Mouse (Mus musculus) hindbrain, postnatal 0 days (tissue): ENCODE results near the gene Apoc2. TPM values are rescaled to one million over a fixed set of nuclear protein-coding genes. Genes with fewer than 3 reads are reported as not detected.

Experiments used
- ATAC-seq: fragments of 200-750 bp; cut with Nextera tagmentation; 2 replicates; pipeline ENCODE4 v1.8.0; 2017; ENCODE audit warnings: mild to moderate bottlenecking, moderate TSS enrichment, moderate library complexity
- DNase-seq: peaks from one replicate; pipeline ENCODE4 v3.0.0-alpha.2; 2015; ENCODE audit warnings: low spot score
- H3K27ac ChIP-seq: fragments of 300-500 bp; sonication (generic); 2 replicates; pipeline ENCODE4 v1.5.1; 2014; ENCODE audit warnings: mild to moderate bottlenecking
- H3K27me3 ChIP-seq: fragments of 300-500 bp; sonication (generic); 2 replicates; pipeline ENCODE4 v1.6.1; 2014; ENCODE audit warnings: low read length, mixed read lengths; ENCODE audit not compliant: insufficient read depth
- H3K36me3 ChIP-seq: fragments of 300-500 bp; sonication (generic); 2 replicates; pipeline ENCODE4 v1.6.1; 2014; ENCODE audit warnings: low read length, mixed read lengths; ENCODE audit not compliant: insufficient read depth
- H3K4me1 ChIP-seq: fragments of 300-500 bp; sonication (generic); 2 replicates; pipeline ENCODE4 v1.6.1; 2014; ENCODE audit warnings: antibody characterized with exemption, low read length, mixed read lengths; ENCODE audit not compliant: insufficient read depth
- H3K4me2 ChIP-seq: fragments of 300-500 bp; sonication (generic); 2 replicates; pipeline ENCODE4 v1.6.1; 2014; ENCODE audit warnings: low read depth, mild to moderate bottlenecking, low read length, moderate library complexity, mixed read lengths
- H3K4me3 ChIP-seq: fragments of 300-500 bp; sonication (generic); 2 replicates; pipeline ENCODE4 v1.5.1; 2014; ENCODE audit warnings: low read length
- H3K9ac ChIP-seq: fragments of 300-500 bp; sonication (generic); replicated peaks from 2 replicates; pipeline ENCODE4 v1.6.1; 2014; ENCODE audit warnings: mild to moderate bottlenecking, low read length, moderate library complexity, mixed read lengths
- H3K9me3 ChIP-seq: fragments of 300-500 bp; sonication (generic); 2 replicates; pipeline ENCODE4 v1.6.1; 2016; ENCODE audit warnings: low read length, mixed read lengths
- CTCF ChIP-seq: IDR thresholded peaks from 2 replicates; pipeline ENCODE4 v1.5.1; 2016; ENCODE audit warnings: antibody characterized with exemption, control low read depth, low read depth
- WGBS: fragments of 180-500 bp; shearing (Covaris S2); extraction: QIAGEN DNeasy Blood & Tissue Kit; methylation state at CpG from one replicate; pipeline ENCODE4 v1.1.7; 2014; 5-methylcytosine and 5-hydroxymethylcytosine counted together
- polyA plus RNA-seq: library from polyadenylated mRNA; unstranded; fragments of >200 nt; fragmentation: Nextera tagmentation; extraction: Ambion mirVana; gene quantifications from 2 replicates; pipeline ENCODE4 v1.2.1, GENCODE M21; 2015
- total RNA-seq: library from RNA; depleted of rRNA; stranded (reverse); fragments of >200 nt; gene quantifications from 2 replicates; pipeline ENCODE4 v1.2.3, GENCODE M21; 2014

The Apoc2 gene
- total and polyA plus RNA-seq, 2 experiments from 2014 or later, result 0.38 TPM; not detected in 1

GRCm38 (mm10) chr7:19663940-19664339 lies 13.8 kb downstream of the Apoc2 start:
- no peak overlapping the region; the same call in 1 of the 2 replicates for H3K27ac ChIP-seq
- peak overlapping the region; percentile 98 for H3K9ac ChIP-seq
- H3K4me3 ChIP-seq, result peak overlapping the region; percentile 100
- ATAC-seq, result no peak
- no peak for TF ChIP-seq CTCF
- H3K36me3 ChIP-seq, result no peaks in the 10 kb centered on the region; the same call in 1 of the 2 replicates
- no peaks in the 10 kb centered on the region for H3K9me3 ChIP-seq
- 17% methylated on average over 8 of the region's 8 CpGs for WGBS
- H3K27me3 ChIP-seq, result no peaks in the 10 kb centered on the region
- H3K4me1 ChIP-seq, result peaks cover 7% of the 10 kb centered on the region
- H3K4me2 ChIP-seq, result peak overlapping the region; percentile 78
- DNase-seq, result no peak

- Histone ChIP-seq H3K9ac (no peak overlapping the region), H3K4me3 (no peak overlapping the region), H3K4me1 (no peaks in the 10 kb centered on the region), H3K27ac (no peak overlapping the region), H3K27me3 (no peaks in the 10 kb centered on the region), H3K4me2 (no peak overlapping the region), H3K9me3 (no peaks in the 10 kb centered on the region), H3K36me3 (peaks cover 43% of the 10 kb centered on the region)
- no peak for ATAC-seq
- WGBS, result 91% methylated on average over 2 of the region's 2 CpGs
- no peak for DNase-seq
- TF ChIP-seq CTCF, result no peak
These were observed 25.1 kb downstream of the Apoc2 start for GRCm38 (mm10) chr7:19652614-19653013.

GRCm38 (mm10) chr7:19651063-19651786 lies 26.5 kb downstream of the Apoc2 start:
- Histone ChIP-seq H3K27me3 (no peaks in the 10 kb centered on the region), H3K36me3 (peaks cover 43% of the 10 kb centered on the region), H3K9ac (no peak overlapping the region), H3K4me1 (no peaks in the 10 kb centered on the region), H3K27ac (no peak overlapping the region), H3K9me3 (no peaks in the 10 kb centered on the region), H3K4me3 (no peak overlapping the region), H3K4me2 (no peak overlapping the region)
- WGBS, result 92% methylated on average over 6 of the region's 6 CpGs
- no peak for DNase-seq
- TF ChIP-seq CTCF, result no peak
- no peak for ATAC-seq

GRCm38 (mm10) chr7:19641223-19641622 lies 36.5 kb downstream of the Apoc2 start:
- 85% methylated on average over 4 of the region's 4 CpGs for WGBS
- no peak overlapping the region for H3K9ac ChIP-seq
- no peak overlapping the region for H3K4me3 ChIP-seq
- peaks cover 79% of the 10 kb centered on the region for H3K36me3 ChIP-seq
- no peak overlapping the region for H3K27ac ChIP-seq
- no peak for TF ChIP-seq CTCF
- DNase-seq (no peak), ATAC-seq (no peak)
- no peaks in the 10 kb centered on the region for H3K9me3 ChIP-seq
- H3K4me1 ChIP-seq, result no peaks in the 10 kb centered on the region
- H3K4me2 ChIP-seq, result no peak overlapping the region
- no peaks in the 10 kb centered on the region for H3K27me3 ChIP-seq

GRCm38 (mm10) chr7:19635074-19635827 lies 42.5 kb downstream of the Apoc2 start:
- H3K4me1 ChIP-seq, result no peaks in the 10 kb centered on the region
- no peak for TF ChIP-seq CTCF
- no peaks in the 10 kb centered on the region for H3K27me3 ChIP-seq
- no peak overlapping the region for H3K4me3 ChIP-seq
- no peak overlapping the region for H3K4me2 ChIP-seq
- H3K27ac ChIP-seq, result no peak overlapping the region
- H3K9me3 ChIP-seq, result no peaks in the 10 kb centered on the region
- ATAC-seq (no peak), DNase-seq (no peak)
- no peak overlapping the region for H3K9ac ChIP-seq
- peaks cover 74% of the 10 kb centered on the region for H3K36me3 ChIP-seq
- 87% methylated on average over 11 of the region's 11 CpGs for WGBS

GRCm38 (mm10) chr7:19634591-19634990 lies 43.1 kb downstream of the Apoc2 start:
- peaks cover 73% of the 10 kb centered on the region for H3K36me3 ChIP-seq
- DNase-seq (no peak), ATAC-seq (no peak)
- 87% methylated on average over 2 of the region's 2 CpGs for WGBS
- no peak overlapping the region; the same call in 1 of the 2 replicates for H3K9ac ChIP-seq
- no peaks in the 10 kb centered on the region for H3K9me3 ChIP-seq
- H3K27ac ChIP-seq, result no peak overlapping the region
- H3K4me1 ChIP-seq, result no peaks in the 10 kb centered on the region
- no peak overlapping the region for H3K4me3 ChIP-seq
- H3K4me2 ChIP-seq, result no peak overlapping the region
- no peaks in the 10 kb centered on the region for H3K27me3 ChIP-seq
- no peak for TF ChIP-seq CTCF

GRCm38 (mm10) chr7:19633855-19634254 lies 43.9 kb downstream of the Apoc2 start:
- Histone ChIP-seq H3K4me3 (no peak overlapping the region), H3K4me2 (no peak overlapping the region), H3K9ac (no peak overlapping the region), H3K36me3 (peaks cover 66% of the 10 kb centered on the region), H3K9me3 (no peaks in the 10 kb centered on the region), H3K4me1 (no peaks in the 10 kb centered on the region), H3K27me3 (no peaks in the 10 kb centered on the region), H3K27ac (no peak overlapping the region)
- no peak for TF ChIP-seq CTCF
- WGBS, result 92% methylated on average over 15 of the region's 15 CpGs
- no peak for ATAC-seq
- no peak for DNase-seq
